Mouse (Mus musculus): ENCODE results near the gene Krtap12-1. TPM values are rescaled to one million over a fixed set of nuclear protein-coding genes. Genes with fewer than 3 reads are reported as not detected.
"Not testable (repeated sequence)": the region's sequence is repeated elsewhere in the genome, so short reads cannot be mapped to it uniquely, and the experiment has no call there.

Gene Krtap12-1
- total RNA-seq, 2 experiments from 2014 or later: not detected

DNA sequence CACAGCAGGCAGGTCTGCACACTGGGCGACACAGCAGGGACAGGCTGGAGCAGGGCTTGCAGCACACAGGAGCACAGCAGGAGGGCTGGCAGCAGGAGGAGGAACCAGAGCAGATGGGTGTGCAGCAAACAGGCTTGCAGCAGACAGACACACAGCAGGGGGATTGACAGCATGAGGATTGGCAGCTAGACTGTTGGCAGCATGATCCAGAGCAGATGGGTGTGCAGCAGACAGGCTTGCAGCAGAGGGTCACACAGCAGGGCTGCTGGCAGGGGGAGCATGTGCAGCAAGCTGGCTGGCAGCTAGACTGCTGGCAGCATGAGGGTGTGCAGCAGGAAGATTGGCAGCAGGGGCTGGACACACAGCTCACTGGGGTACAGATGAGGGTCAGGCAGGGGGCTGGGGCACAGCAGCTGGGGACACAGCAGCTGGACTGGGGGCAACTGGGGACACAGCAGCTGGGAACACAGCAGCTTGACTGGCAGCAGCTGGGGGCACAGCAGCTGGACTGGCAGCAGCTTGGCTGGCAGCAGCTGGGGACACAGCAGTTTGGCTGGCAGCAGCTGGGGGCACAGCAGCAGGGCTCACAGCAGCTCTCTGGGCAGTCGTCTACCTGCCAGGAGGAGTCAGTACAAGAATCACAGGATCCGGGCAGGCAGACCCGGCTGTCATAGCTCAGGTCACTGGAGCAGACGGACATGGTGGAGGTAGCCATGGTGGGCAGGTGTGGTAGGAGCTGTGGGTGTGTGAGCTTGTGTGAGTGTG, 21.7 kb downstream of the Krtap12-1 start, which contains the start of gene Gm18596:
TSS of gene Gm18596 (minus strand) at position 715 of the 765 bp plus-strand sequence.
- DNase-seq (ENCODE audit: low spot score in 2 of 2): not testable (repeated sequence)

DNA sequence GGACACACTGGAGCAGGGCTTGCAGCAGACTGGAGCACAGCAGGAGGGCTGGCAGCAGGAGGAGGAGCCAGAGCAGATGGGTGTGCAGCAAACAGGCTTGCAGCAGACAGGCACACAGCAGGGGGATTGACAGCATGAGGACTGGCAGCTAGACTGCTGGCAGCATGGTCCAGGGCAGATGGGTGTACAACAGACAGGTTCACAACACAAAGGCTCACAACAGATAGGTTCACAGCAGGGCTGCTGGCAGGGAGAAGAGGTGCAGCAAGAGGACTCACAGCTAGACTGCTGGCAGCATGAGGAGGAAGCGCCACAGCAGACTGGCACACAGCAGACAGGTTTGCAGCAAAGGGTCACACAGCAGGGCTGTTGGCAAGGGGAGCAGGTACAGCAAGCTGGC, 30.3 kb downstream of the Krtap12-1 start:
- not testable (repeated sequence) for DNase-seq (ENCODE audit: low spot score in 2 of 2)

DNA sequence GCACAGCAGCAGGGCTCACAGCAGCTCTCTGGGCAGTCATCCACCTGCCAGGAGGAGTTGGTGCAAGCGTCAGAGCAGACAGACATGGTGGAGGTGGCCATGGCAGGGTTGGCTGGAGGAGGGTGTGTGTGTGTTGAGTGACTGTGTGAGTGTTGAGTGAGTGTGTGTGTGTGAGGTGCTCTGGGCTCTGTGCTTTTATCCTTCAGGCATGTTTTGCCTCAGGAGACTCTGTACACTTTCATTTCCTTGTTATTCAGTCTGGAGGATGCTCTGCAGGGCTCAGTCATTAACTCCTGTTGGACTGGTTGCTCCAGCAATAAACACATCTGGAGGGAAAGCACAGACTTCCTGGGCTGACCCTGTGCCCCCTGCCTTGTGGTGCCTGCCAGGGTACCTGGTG, 30.9 kb downstream of the Krtap12-1 start, which contains the start of gene Gm9736:
TSS of gene Gm9736 (minus strand) at position 101 of the 400 bp plus-strand sequence.
- DNase-seq (ENCODE audit: low spot score in 2 of 2): not testable (repeated sequence)

DNA sequence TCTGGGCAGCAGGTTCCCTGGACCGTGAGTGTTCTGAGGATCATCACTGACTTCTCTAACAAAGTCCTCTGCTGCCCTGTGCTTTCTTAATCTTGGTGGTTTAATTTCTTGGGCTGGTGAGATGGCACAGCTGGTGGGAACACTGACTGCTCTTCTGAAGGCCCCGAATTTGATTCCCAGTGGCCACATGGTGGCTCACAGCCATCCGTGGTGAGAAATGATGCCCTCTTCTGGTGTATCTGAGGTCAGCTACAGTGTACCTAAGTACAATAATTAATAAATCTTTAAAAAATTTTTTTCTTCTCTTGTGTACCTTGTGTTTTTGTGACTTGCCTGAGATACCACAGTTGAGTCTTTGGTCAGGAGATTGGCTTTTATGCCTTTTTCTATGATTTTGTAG, 31.9 kb downstream of the Krtap12-1 start:
- DNase-seq (ENCODE audit: low spot score in 2 of 2): not testable (repeated sequence)

DNA sequence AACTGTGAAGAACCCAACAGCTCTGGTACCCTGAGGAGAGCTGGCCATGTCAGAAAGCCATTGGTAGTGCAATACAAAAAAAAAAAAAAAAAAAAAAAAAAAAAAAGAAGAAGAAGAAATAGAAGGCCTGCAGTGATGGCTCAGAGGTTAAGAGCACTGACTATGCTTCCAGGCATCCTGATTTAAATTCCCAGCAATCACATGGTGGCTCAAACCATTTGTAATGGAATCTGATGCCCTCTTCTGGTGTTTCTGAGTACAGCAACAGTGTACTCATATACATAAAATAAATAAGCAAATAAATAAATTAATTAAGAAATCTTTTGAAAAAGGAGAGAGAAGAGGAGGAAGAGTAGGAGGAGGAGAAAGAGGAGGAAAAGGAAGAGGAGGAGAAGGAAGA, 33.0 kb downstream of the Krtap12-1 start:
- DNase-seq (ENCODE audit: low spot score in 2 of 2): no peak

DNA sequence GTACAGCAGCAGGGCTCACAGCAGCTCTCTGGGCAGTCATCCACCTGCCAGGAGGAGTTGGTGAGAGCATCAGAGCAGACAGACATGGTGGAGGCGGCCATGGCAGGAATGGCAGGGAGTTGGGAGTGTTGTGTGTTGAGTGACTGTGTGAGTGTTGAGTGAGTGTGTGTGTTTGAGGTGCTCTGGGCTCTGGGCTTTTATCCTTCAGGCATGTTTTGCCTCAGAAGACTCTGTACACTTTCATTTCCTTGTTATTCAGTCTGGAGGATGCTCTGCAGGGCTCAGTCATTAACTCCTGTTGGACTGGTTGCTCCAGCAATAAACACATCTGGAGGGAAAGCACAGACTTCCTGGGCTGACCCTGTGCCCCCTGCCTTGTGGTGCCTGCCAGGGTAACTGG, 39.2 kb downstream of the Krtap12-1 start, which contains the start of gene Gm3233:
TSS of gene Gm3233 (minus strand) at position 101 of the 400 bp plus-strand sequence.
- not testable (repeated sequence) for DNase-seq (ENCODE audit: low spot score in 2 of 2)

DNA sequence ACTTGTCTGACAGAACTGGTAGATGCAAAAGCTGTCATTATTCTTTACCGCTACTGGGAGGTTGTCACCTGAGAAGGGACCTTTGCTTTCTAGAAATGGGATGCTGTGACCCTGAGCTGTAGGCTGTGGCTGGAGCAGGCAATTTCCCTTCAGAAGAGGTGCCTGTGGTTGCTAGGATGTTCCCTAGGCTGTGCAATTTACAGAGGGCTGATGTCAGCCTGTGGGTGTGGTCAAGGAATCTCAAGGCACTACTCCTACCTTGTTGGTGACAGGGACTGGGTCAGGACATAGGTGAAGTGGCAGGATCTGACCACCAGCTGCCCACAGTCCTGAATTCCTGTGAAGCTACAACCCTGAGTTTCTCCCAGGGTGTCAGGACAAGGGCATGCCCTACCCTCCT, 49.3 kb downstream of the Krtap12-1 start:
- DNase-seq (ENCODE audit: low spot score in 2 of 2): no peak

Other genes starting within 250 kb of the Krtap12-1 start
- 10 to 100 TPM; 23.8 to 26.0 TPM for gene Fam207a, start 204.8 kb upstream of the Krtap12-1 start, total RNA-seq (2021)
- gene Itgb2, start 190.3 kb upstream of the Krtap12-1 start, total RNA-seq (2021): 1 to 10 TPM; 5.3 to 8.5 TPM
- 100 to 1,000 TPM; 176 to 186 TPM for gene Pttg1ip, start 138.9 kb upstream of the Krtap12-1 start, total RNA-seq (2021)
- 100 to 1,000 TPM; 181 to 183 TPM for gene Sumo3, start 114.5 kb upstream of the Krtap12-1 start, total RNA-seq (2021)
- gene Gm49325, start 114.4 kb upstream of the Krtap12-1 start, total RNA-seq (2021): 10 to 100 TPM; 18.1 to 27.7 TPM
- 10 to 100 TPM; 42.2 to 44.3 TPM for gene Ube2g2, start 98.3 kb upstream of the Krtap12-1 start, total RNA-seq (2021)
- 1 to 10 TPM in 1 of 2 experiments, under 1 TPM in 1; 0.45 to 1.0 TPM for gene Tspear, start 34.0 kb upstream of the Krtap12-1 start, total RNA-seq (2021)
- not detected for gene Gm19402, start 29.8 kb upstream of the Krtap12-1 start, total RNA-seq (2021)
- not detected for gene Gm9508, start 23.4 kb upstream of the Krtap12-1 start, total RNA-seq (2021)
- not detected for gene Gm10272, start 14.0 kb upstream of the Krtap12-1 start, total RNA-seq (2021)
- not detected for gene Gm10024, start 9.1 kb upstream of the Krtap12-1 start, total RNA-seq (2021)
- not detected for gene Gm10142, start 4.8 kb upstream of the Krtap12-1 start, total RNA-seq (2021)
- gene Gm10100, start 5.9 kb downstream of the Krtap12-1 start, total RNA-seq (2021): not detected
- not detected for gene Gm18596, start 22.0 kb downstream of the Krtap12-1 start, total RNA-seq (2021)
- not detected for gene Gm9736, start 30.8 kb downstream of the Krtap12-1 start, total RNA-seq (2021)
- not detected for gene Gm3233, start 39.1 kb downstream of the Krtap12-1 start, total RNA-seq (2021)
- gene Gm3238, start 50.7 kb downstream of the Krtap12-1 start, total RNA-seq (2021): not detected
- gene Gm7138, start 56.3 kb downstream of the Krtap12-1 start, total RNA-seq (2021): not detected
- gene Gm3250, start 61.9 kb downstream of the Krtap12-1 start, total RNA-seq (2021): not detected
- not detected for gene Gm7137, start 67.6 kb downstream of the Krtap12-1 start, total RNA-seq (2021)
- not detected for gene Gm9639, start 74.5 kb downstream of the Krtap12-1 start, total RNA-seq (2021)
- not detected for gene Gm19668, start 78.5 kb downstream of the Krtap12-1 start, total RNA-seq (2021)
- gene Gm9507, start 91.2 kb downstream of the Krtap12-1 start, total RNA-seq (2021): not detected
- gene Gm2696, start 94.1 kb downstream of the Krtap12-1 start, total RNA-seq (2021): not detected
- gene Krtap10-4, start 106.5 kb downstream of the Krtap12-1 start, total RNA-seq (2021): not detected
- not detected for gene Krtap10-10, start 115.3 kb downstream of the Krtap12-1 start, total RNA-seq (2021)
- gene Gm36176, start 126.2 kb downstream of the Krtap12-1 start, total RNA-seq (2021): not detected
- gene Gm10318, start 132.3 kb downstream of the Krtap12-1 start, total RNA-seq (2021): not detected
- not detected for gene Gm3285, start 141.4 kb downstream of the Krtap12-1 start, total RNA-seq (2021)
- 10 to 100 TPM in 1 of 2 experiments, 1 to 10 TPM in 1; 9.8 to 14.6 TPM for gene Lrrc3, start 181.9 kb downstream of the Krtap12-1 start, total RNA-seq (2021)
- gene Trpm2, start 250.0 kb downstream of the Krtap12-1 start, total RNA-seq (2021): 1 to 10 TPM; 4.1 to 4.3 TPM

All from adrenal gland, postnatal 4 days (tissue).